Mouse (Mus musculus) olfactory bulb, adult 2 months (tissue): ENCODE data around the gene Gdf5. TPM values are rescaled to one million over a fixed set of nuclear protein-coding genes. Genes with fewer than 3 reads are reported as not detected.
A peak's percentile ranks its signal among the peaks of the same experiment; 100 is the strongest.

Experiments
- H3K27ac ChIP-seq: fragments of 200-500 bp; 2 replicates; pipeline ENCODE4 v1.5.1; 2012; ENCODE audit warnings: low read depth, low read length; ENCODE audit not compliant: insufficient read depth
- H3K4me1 ChIP-seq: fragments of 200-500 bp; 2 replicates; pipeline ENCODE4 v1.6.1; 2012; ENCODE audit warnings: low read length; ENCODE audit not compliant: control insufficient read depth, insufficient read depth
- H3K4me3 ChIP-seq: fragments of 200-500 bp; 2 replicates; pipeline ENCODE4 v1.5.1; 2012; ENCODE audit warnings: mild to moderate bottlenecking, low read depth, low read length, moderate library complexity; ENCODE audit not compliant: insufficient read depth
- CTCF ChIP-seq: fragments of 200-500 bp; IDR thresholded peaks from 2 replicates; pipeline ENCODE4 v1.5.1; 2012; ENCODE audit warnings: low read depth, mild to moderate bottlenecking, low read length, moderate library complexity; ENCODE audit not compliant: insufficient read depth
- POLR2A ChIP-seq: fragments of 200-500 bp; IDR thresholded peaks from 2 replicates; pipeline ENCODE4 v1.6.1; 2012; ENCODE audit warnings: mild to moderate bottlenecking, low read depth, low read length, moderate library complexity; ENCODE audit not compliant: insufficient read depth
- WGBS: fragments of 180-500 bp; shearing (Covaris S2); methylation state at CpG from one replicate; pipeline ENCODE4 v1.1.7; 2018; 5-methylcytosine and 5-hydroxymethylcytosine counted together
- polyA plus RNA-seq: library from polyadenylated mRNA; stranded (reverse); fragments of >200 nt; gene quantifications from 2 replicates; pipeline ENCODE4 v1.2.4, GENCODE M21; 2012; ENCODE audit warnings: low replicate concordance; ENCODE audit not compliant: missing spikeins, insufficient read depth, insufficient read length

The Gdf5 gene
- polyA plus RNA-seq, 1 experiment = not detected

GRCm38 (mm10) chr2:155962991-155963390 lies 17.8 kb upstream of the Gdf5 start:
- 24% methylated on average over 1 of the region's 1 CpGs for WGBS
- H3K4me1 ChIP-seq = 0 out of 2 replicates have a peak, but pooled peaks cover 2% of the 10 kb centered on the region
- H3K27ac ChIP-seq = no peak overlapping the region
- H3K4me3 ChIP-seq = no peak overlapping the region
- TF ChIP-seq POLR2A (no peak), CTCF (no peak)

- TF ChIP-seq CTCF (no peak), POLR2A (no peak)
- Histone ChIP-seq H3K27ac (no peak overlapping the region), H3K4me1 (0 out of 2 replicates have a peak, but pooled peaks cover 2% of the 10 kb centered on the region), H3K4me3 (no peak overlapping the region)
- 83% methylated on average over 10 of the region's 10 CpGs for WGBS
Measured at GRCm38 (mm10) chr2:155961862-155962261, 16.7 kb upstream of the Gdf5 start.

- no peak overlapping the region for H3K27ac ChIP-seq
- WGBS = 77% methylated on average over 5 of the region's 5 CpGs
- 0 out of 2 replicates have a peak, but pooled peaks cover 2% of the 10 kb centered on the region for H3K4me1 ChIP-seq
Measured at GRCm38 (mm10) chr2:155959981-155960380, 14.8 kb upstream of the Gdf5 start.

GRCm38 (mm10) chr2:155956134-155957059 lies 11.2 kb upstream of the Gdf5 start, which contains the start of gene Cep250:
TSS of gene Cep250 (plus strand) at chr2:155956458.
- under 1% methylated on average over 59 of the region's 59 CpGs for WGBS
- H3K4me1 ChIP-seq = 0 out of 2 replicates have a peak, but pooled peaks cover 2% of the 10 kb centered on the region
- TF ChIP-seq CTCF (0 out of 2 replicates have a peak, but pooled peaks have one; percentile 17), POLR2A (peak; percentile 81)
- H3K4me3 ChIP-seq = peak within 1 kb of the TSS; percentile 75
- H3K27ac ChIP-seq = peak within 1 kb of the TSS; percentile 96

More at GRCm38 (mm10) chr2:155959981-155960380, 14.8 kb upstream of the Gdf5 start:
- TF ChIP-seq CTCF = no peak
- TF ChIP-seq POLR2A = no peak
- H3K4me3 ChIP-seq = no peak overlapping the region

GRCm38 (mm10) chr2:155952006-155952405 lies 6.8 kb upstream of the Gdf5 start:
- no peak for TF ChIP-seq CTCF
- no peak overlapping the region for H3K4me3 ChIP-seq
- no peak overlapping the region for H3K27ac ChIP-seq
- H3K4me1 ChIP-seq = peaks cover 11% of the 10 kb centered on the region

- Histone ChIP-seq H3K4me1 (peaks cover 17% of the 10 kb centered on the region), H3K27ac (no peak overlapping the region), H3K4me3 (no peak overlapping the region)
- WGBS = 23% methylated on average over 6 of the region's 6 CpGs
- TF ChIP-seq POLR2A (no peak), CTCF (no peak)
Measured at GRCm38 (mm10) chr2:155949362-155949761, 4.2 kb upstream of the Gdf5 start.

GRCm38 (mm10) chr2:155947390-155948002 lies 2.3 kb upstream of the Gdf5 start:
- H3K4me3 ChIP-seq = no peak overlapping the region
- TF ChIP-seq POLR2A (no peak), CTCF (no peak)
- WGBS = 52% methylated on average over 5 of the region's 5 CpGs
- H3K4me1 ChIP-seq = peaks cover 20% of the 10 kb centered on the region
- no peak overlapping the region for H3K27ac ChIP-seq

- Histone ChIP-seq H3K4me3 (no peak overlapping the region), H3K4me1 (peaks cover 20% of the 10 kb centered on the region), H3K27ac (no peak overlapping the region)
- 29% methylated on average over 4 of the region's 4 CpGs for WGBS
- no peak for TF ChIP-seq POLR2A
- TF ChIP-seq CTCF = no peak
Measured at GRCm38 (mm10) chr2:155946499-155946898, 1.3 kb upstream of the Gdf5 start.

GRCm38 (mm10) chr2:155946069-155946468 lies 902 bp upstream of the Gdf5 start:
- TF ChIP-seq CTCF (peak; percentile 63), POLR2A (no peak)
- WGBS = 4% methylated on average over 7 of the region's 7 CpGs
- peaks cover 20% of the 10 kb centered on the region for H3K4me1 ChIP-seq
- H3K4me3 ChIP-seq = no peak overlapping the region
- no peak overlapping the region for H3K27ac ChIP-seq
